Mouse (Mus musculus): Measurements from ENCODE around the gene Ggt6.

DNA sequence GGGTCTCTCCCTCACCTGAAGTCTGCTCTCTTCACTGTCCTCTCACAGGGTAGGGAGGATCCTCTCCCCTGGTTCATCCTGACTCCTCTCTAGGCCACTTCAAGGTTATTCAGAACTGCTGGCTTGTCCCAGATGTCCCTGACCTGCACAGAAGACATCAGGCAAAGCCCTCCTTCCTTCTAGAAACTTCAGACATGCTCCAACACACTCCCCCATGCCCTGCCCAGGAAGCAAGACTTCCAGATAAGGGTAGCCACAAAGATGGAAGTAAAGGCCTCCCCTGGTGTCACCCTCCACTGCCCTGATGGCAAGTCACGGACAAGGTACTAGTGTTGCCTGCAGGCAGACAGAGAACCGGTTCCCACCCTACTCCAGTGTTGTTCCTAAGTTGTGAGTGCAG lies 40.6 kb upstream of the Ggt6 start:
- no peak for TF ChIP-seq CTCF (IDR thresholded peaks at IDR 0.05; ENCODE audit: low read depth)
- TF ChIP-seq EP300 (IDR thresholded peaks at IDR 0.05; ENCODE audit: low read depth): no peak

Measured in heart, postnatal 0 days (tissue).